Mouse (Mus musculus): ENCODE data around the gene Fbln1. TPM values are rescaled to one million over a fixed set of nuclear protein-coding genes. Genes with fewer than 3 reads are reported as not detected.
"Not testable (repeated sequence)": the region's sequence is repeated elsewhere in the genome, so short reads cannot be mapped to it uniquely, and the experiment has no call there.

Gene Fbln1
- total RNA-seq, 1 experiment from 2014 or later = 47.0 TPM

- DNase-seq = no peak
Measured at GRCm38 (mm10) chr15:85294632-85295031, 88.9 kb downstream of the Fbln1 start.

GRCm38 (mm10) chr15:85295544-85295943, 89.8 kb downstream of the Fbln1 start:
- DNase-seq = peak; percentile 32

GRCm38 (mm10) chr15:85295977-85296376, 90.2 kb downstream of the Fbln1 start:
- no peak for DNase-seq

GRCm38 (mm10) chr15:85296538-85296937, 90.8 kb downstream of the Fbln1 start:
- no peak for DNase-seq

- DNase-seq = no peak
Measured at GRCm38 (mm10) chr15:85298167-85298781, 92.5 kb downstream of the Fbln1 start.

GRCm38 (mm10) chr15:85298946-85299345, 93.2 kb downstream of the Fbln1 start:
- no peak for DNase-seq

- DNase-seq = no peak
Measured at GRCm38 (mm10) chr15:85303241-85303640, 97.5 kb downstream of the Fbln1 start.

GRCm38 (mm10) chr15:85303976-85304375, 98.2 kb downstream of the Fbln1 start:
- no peak for DNase-seq

- no peak for DNase-seq
Measured at GRCm38 (mm10) chr15:85307061-85307660, 101.4 kb downstream of the Fbln1 start.

- no peak for DNase-seq
Measured at GRCm38 (mm10) chr15:85311058-85311657, 105.4 kb downstream of the Fbln1 start.

GRCm38 (mm10) chr15:85315378-85316025, 109.8 kb downstream of the Fbln1 start:
- peak; percentile 82 for DNase-seq

GRCm38 (mm10) chr15:85316342-85317140, 110.8 kb downstream of the Fbln1 start:
- DNase-seq = peak; percentile 52

- DNase-seq = peak; percentile 78
Measured at GRCm38 (mm10) chr15:85319924-85320668, 114.3 kb downstream of the Fbln1 start.

GRCm38 (mm10) chr15:85323214-85323613, 117.5 kb downstream of the Fbln1 start:
- DNase-seq = no peak

GRCm38 (mm10) chr15:85324426-85324825, 118.7 kb downstream of the Fbln1 start:
- DNase-seq = no peak

- no peak for DNase-seq
Measured at GRCm38 (mm10) chr15:85327808-85328207, 122.1 kb downstream of the Fbln1 start.

GRCm38 (mm10) chr15:85328455-85328854, 122.7 kb downstream of the Fbln1 start:
- DNase-seq = peak; percentile 24

GRCm38 (mm10) chr15:85329096-85329495, 123.3 kb downstream of the Fbln1 start:
- DNase-seq = peak; percentile 23

GRCm38 (mm10) chr15:85330024-85330423, 124.3 kb downstream of the Fbln1 start:
- DNase-seq = no peak

- not testable (repeated sequence) for DNase-seq
Measured at GRCm38 (mm10) chr15:85333511-85333910, 127.8 kb downstream of the Fbln1 start.

- no peak for DNase-seq
Measured at GRCm38 (mm10) chr15:85334234-85334633, 128.5 kb downstream of the Fbln1 start.

Measured in adrenal gland, postnatal 14 days (tissue).